Mouse (Mus musculus): ENCODE measurements around the gene Morc2b.
A peak's percentile ranks its signal among the peaks of the same experiment; 100 is the strongest.
"Not testable (repeated sequence)": the region's sequence is repeated elsewhere in the genome, so short reads cannot be mapped to it uniquely, and the experiment has no call there.

Morc2b gene

GRCm38 (mm10) chr17:33139261-33139820 lies at the start of gene Morc2b:
TSS of gene Morc2b (minus strand) at chr17:33139683.
- DNase-seq (ENCODE audit: low read depth, low spot score), result peak; percentile 81

- not testable (repeated sequence) for DNase-seq (ENCODE audit: low read depth, low spot score)
Measured at GRCm38 (mm10) chr17:33168147-33168546, 28.7 kb upstream of the Morc2b start, which contains the start of gene Olfr55. TSS of gene Olfr55 (plus strand) at chr17:33168447.

DNA sequence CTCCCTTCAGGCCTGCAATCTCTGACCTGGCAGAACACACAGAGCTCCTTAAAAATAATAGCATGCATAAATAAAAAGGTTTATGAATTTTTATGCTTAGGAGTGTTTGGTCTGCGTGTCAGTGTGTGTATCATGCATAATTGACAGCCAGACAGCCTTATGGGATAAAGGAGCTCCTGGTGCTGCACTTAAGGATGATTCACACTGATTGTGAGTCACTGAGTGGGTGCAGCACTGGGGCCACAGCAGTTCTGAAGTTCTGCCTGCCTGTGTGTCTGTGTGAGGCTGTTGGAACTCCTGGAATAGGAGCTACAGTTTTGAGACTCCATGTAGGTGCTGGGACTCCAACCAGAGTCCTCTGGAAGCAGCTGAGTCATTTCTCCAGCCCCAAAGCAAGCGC lies 13.2 kb downstream of the Morc2b start:
- no peak for DNase-seq (ENCODE audit: low read depth, low spot score)

DNA sequence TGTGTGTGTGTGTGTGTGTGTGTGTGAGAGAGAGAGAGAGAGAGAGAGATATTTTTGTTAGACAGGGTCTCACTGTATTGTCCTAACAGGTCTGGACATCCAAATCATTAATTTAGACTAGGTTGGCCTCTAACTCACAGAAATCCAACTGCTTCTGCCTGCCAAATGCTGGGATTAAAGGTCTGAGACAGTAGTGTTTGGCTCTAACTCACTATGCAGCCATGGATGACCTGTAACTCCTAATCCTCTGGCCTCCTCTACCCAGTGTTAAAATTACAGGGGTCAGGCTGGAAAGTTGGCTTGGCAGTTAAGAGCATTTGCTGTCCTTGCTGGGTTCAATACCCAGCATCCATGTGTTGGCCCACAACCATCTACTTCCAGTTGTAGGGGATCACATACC lies 14.9 kb downstream of the Morc2b start:
- no peak for DNase-seq (ENCODE audit: low read depth, low spot score)

- no peak for DNase-seq (ENCODE audit: low read depth, low spot score)
Measured at GRCm38 (mm10) chr17:33097396-33097795, 42.1 kb downstream of the Morc2b start.

DNA sequence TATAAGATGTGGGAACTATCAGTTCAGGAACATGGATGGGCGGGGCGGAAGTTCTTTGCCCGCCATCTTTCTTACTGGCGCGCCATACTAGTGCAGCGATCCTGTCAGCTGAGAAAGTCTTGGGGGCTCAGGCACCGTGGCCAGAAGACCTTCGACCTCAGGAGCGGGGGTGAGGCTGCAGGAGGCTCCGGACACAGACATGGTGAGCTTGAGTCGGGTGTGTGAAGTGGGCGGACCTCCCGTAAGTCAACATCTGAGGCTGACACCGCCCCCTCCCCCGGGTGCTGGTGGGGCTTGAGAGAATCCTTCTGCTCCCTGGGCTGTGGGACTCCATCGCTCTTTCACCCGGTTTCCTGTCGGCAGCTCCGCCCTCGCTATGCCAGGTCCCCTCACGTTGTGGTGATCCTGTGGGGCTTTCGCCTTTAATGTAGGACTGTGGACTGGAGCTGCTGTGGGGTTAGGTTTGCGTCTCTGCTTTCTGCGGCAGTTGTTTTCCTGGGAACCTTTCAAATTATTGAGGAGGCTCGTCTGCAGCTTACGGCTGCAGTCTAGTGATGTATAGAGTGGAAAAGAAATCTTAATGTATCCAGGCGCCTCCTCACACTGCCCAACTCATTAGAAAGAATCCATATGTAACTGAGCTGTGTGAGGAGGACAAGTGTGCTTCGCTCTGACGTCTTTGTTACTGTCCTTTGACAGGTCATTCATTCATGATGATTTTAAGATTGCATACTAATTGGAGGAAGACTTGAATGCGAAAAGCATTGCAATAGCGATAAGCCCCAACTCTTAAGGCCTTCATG lies 46.9 kb downstream of the Morc2b start:
- DNase-seq (ENCODE audit: low read depth, low spot score), result peak; percentile 90

DNA sequence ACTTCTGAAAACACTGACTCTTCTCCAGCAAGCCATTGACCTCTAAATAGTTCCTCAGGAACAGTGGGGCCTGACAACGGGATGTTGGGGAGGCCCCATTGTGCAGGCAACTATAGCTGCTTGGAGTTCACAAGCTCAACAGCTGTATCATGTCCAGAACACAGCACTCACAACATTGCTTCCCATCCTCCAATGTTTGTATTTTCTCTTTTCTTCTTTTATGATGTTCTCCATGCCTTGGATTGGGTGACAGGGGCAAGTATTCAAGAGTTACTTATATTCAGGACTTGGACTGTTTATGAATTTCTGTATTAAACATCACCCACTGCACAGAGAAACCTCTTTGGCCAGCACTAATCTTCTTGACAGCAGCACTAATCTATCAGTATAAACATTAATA lies 47.9 kb downstream of the Morc2b start:
- DNase-seq (ENCODE audit: low read depth, low spot score), result no peak

GRCm38 (mm10) chr17:33089220-33089949 lies 50.1 kb downstream of the Morc2b start, which contains the start of gene Zfp563:
TSS of gene Zfp563 (plus strand) at chr17:33089310.
- peak; percentile 87 for DNase-seq (ENCODE audit: low read depth, low spot score)

- no peak for DNase-seq (ENCODE audit: low read depth, low spot score)
Measured at GRCm38 (mm10) chr17:33067958-33068357, 71.5 kb downstream of the Morc2b start, which contains the start of gene 4921501E09Rik. TSS of gene 4921501E09Rik (minus strand) at chr17:33068058.

Data from ZHBTc4 (cell line).